Comparison of ENCODE assay signal across 8 mouse cellular contexts in the genomic region with DNA sequence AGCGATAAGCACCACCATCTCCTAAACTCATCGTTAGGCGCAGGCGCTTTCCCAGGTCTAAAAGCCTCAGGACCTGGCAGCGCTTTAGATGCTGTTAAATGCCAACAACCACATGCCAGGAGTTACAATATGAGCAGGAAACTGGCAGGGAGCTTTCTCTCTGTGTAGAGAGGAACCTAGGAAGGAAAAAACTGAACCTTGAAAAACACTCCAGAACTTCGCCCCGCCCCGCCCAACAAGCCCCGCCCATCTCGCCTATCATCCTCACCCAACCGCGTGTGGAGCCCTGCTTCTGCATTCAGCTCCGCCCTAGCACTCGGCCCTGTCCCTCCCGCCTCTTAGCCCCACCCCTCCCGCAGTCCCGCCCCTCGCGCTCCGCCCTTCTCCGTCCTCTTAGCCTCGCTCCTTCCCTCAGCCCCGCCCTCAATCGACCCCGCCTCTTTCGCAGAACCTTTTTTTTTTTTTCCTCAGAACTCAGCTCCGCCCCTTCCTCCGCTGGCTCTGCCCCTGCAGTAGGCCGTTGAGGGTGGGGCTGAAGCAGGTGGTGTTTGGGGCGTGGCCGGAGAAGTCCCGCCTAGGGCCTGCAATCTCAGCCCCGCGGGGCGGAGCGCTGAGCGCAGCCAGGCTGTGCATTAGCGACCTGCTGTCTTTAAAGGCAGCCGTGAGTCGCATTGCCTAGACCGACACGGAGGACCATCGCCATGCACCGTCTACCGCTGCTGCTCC. TPM values are rescaled to one million over a fixed set of nuclear protein-coding genes. Genes with fewer than 3 reads are reported as not detected.
DNase-seq lines count a peak whose midpoint lies in the region; ATAC-seq lines count a peak whose summit lies in the region.

Gene Gm2a (plus strand): TSS at position 653 of the 726 bp plus-strand sequence.

- no peaks in the 10 kb centered on the region for H3K9me3 ChIP-seq in intestine, embryonic 14.5 days (ENCODE audit: control insufficient read depth, low read length)

- peak within 1 kb of the TSS; percentile 57 for H3K4me3 ChIP-seq in intestine, embryonic 14.5 days (ENCODE audit: low read depth, low read length)

- H3K4me2 ChIP-seq in intestine, embryonic 14.5 days (ENCODE audit: low read length), result peak within 1 kb of the TSS; percentile 76

- H3K27me3 ChIP-seq in intestine, embryonic 14.5 days (replicated peaks; ENCODE audit: control insufficient read depth, insufficient read depth, low read length), result no peaks in the 10 kb centered on the region

- H3K27ac ChIP-seq in intestine, embryonic 14.5 days (ENCODE audit: low read depth), result peak within 1 kb of the TSS; percentile 51

- 1% methylated on average over 45 of the region's 45 CpGs for WGBS in intestine, embryonic 14.5 days

- intact Hi-C loops in left cerebral cortex, postnatal 14 days (cut with DNase I), result no loop called here

- no peaks in the 10 kb centered on the region; the same call in 1 of the 2 replicates for H3K4me1 ChIP-seq in intestine, embryonic 14.5 days (replicated peaks; ENCODE audit: control insufficient read depth, insufficient read depth, low read length)

- H3K36me3 ChIP-seq in intestine, embryonic 14.5 days (ENCODE audit: control insufficient read depth, insufficient read depth, low read length), result no peaks in the 10 kb centered on the region

- peak within 1 kb of the TSS; percentile 47 for H3K9ac ChIP-seq in intestine, embryonic 14.5 days (ENCODE audit: low read length)

- peak; percentile 97 for ATAC-seq in intestine, embryonic 14.5 days (replicated peaks; ENCODE audit: low FRiP score, low TSS enrichment, low read depth)

- DNase-seq in adrenal gland, adult 18-20 months (ENCODE audit: low spot score in 2 of 2), result peak; percentile 91
- DNase-seq in embryo, embryonic 11 days, result peak; percentile 97
- DNase-seq in gastrocnemius, postnatal 25 days, result peak; percentile 97
- peak; percentile 97 for DNase-seq in intestine, embryonic 14.5 days (ENCODE audit: low spot score)
- DNase-seq in left cerebral cortex, postnatal 14 days (ENCODE audit: low spot score in 2 of 2), result peak; percentile 93
- DNase-seq in mesoderm, embryonic 11.5 days (ENCODE audit: low read depth, low spot score), result peak; percentile 98
- DNase-seq in right cerebral cortex, postnatal 36 days (ENCODE audit: low spot score in 2 of 2), result peak; percentile 93
- peak; percentile 100 for DNase-seq in yolk sac, embryonic 10.5 days (ENCODE audit: low spot score)

RNA-seq across cellular contexts. Expression of gene Gm2a, which starts in this region (rescaled TPM):
- total RNA-seq in adrenal gland, adult 18-20 months (2021), result 100 to 1,000 TPM; 189 to 249 TPM
- 1 to 10 TPM; 5.4 to 8.7 TPM for total RNA-seq in gastrocnemius, postnatal 25 days (2021)
- 23.1 and 24.9 TPM in 2 replicates for polyA plus RNA-seq in intestine, embryonic 14.5 days (2014; fragmentation: Nextera tagmentation; extraction: Ambion mirVana)
- 10 to 100 TPM; 48.6 to 49.2 TPM for total RNA-seq in left cerebral cortex, postnatal 14 days (2021)

Comparison
In these comparisons a context has a peak if more than half of its experiments do, and no peak if none do; other contexts are left out.
1. Peak in every context shown above with its lines: DNase-seq, ATAC-seq, H3K4me3 ChIP-seq and H3K27ac ChIP-seq.
2. RNA of gene Gm2a (total RNA-seq): 189 to 249 TPM in adrenal gland, adult 18-20 months and 48.6 to 49.2 TPM in left cerebral cortex, postnatal 14 days; 5.4 to 8.7 TPM in gastrocnemius, postnatal 25 days; every median in the first group is over 4 times any median in the second.